Mouse (Mus musculus) hindbrain, embryonic 10.5 days (tissue): ENCODE measurements at regions not wholly inside any gene's neighbourhood (a gene's known extent, or its start where the extent isn't known, plus 50 kb on each side); places are given as distances from the start of the nearest gene placed in this dataset.
A peak's percentile ranks its signal among the peaks of the same experiment; 100 is the strongest.
"Not testable (repeated sequence)": the region's sequence is repeated elsewhere in the genome, so short reads cannot be mapped to it uniquely, and the experiment has no call there.

ENCODE experiments used
- DNase-seq: peaks from one replicate; pipeline ENCODE4 v3.0.0-alpha.2; 2017; ENCODE audit warnings: low spot score
- H3K27ac ChIP-seq: fragments of 300-500 bp; sonication (generic); 2 replicates; pipeline ENCODE4 v1.5.1; 2016; ENCODE audit warnings: mild to moderate bottlenecking, moderate library complexity
- H3K27me3 ChIP-seq: fragments of 300-500 bp; sonication (generic); 2 replicates; pipeline ENCODE4 v1.6.1; 2016; ENCODE audit warnings: mild to moderate bottlenecking; ENCODE audit not compliant: poor library complexity, insufficient read depth, severe bottlenecking
- H3K36me3 ChIP-seq: fragments of 300-500 bp; sonication (generic); 2 replicates; pipeline ENCODE4 v1.6.1; 2016; ENCODE audit warnings: mild to moderate bottlenecking, moderate library complexity
- H3K4me1 ChIP-seq: fragments of 300-500 bp; sonication (generic); replicated peaks from 2 replicates; pipeline ENCODE4 v1.6.1; 2016; ENCODE audit warnings: mild to moderate bottlenecking
- H3K4me3 ChIP-seq: fragments of 300-500 bp; sonication (generic); 2 replicates; pipeline ENCODE4 v1.5.1; 2016; ENCODE audit warnings: mild to moderate bottlenecking, moderate library complexity
- H3K9me3 ChIP-seq: fragments of 300-500 bp; sonication (generic); 2 replicates; pipeline ENCODE4 v1.6.1; 2016; ENCODE audit warnings: mild to moderate bottlenecking, moderate library complexity
- WGBS: fragments of 180-500 bp; shearing (Covaris S2); methylation state at CpG from one replicate; pipeline ENCODE4 v1.1.7; 2016; 5-methylcytosine and 5-hydroxymethylcytosine counted together

DNA sequence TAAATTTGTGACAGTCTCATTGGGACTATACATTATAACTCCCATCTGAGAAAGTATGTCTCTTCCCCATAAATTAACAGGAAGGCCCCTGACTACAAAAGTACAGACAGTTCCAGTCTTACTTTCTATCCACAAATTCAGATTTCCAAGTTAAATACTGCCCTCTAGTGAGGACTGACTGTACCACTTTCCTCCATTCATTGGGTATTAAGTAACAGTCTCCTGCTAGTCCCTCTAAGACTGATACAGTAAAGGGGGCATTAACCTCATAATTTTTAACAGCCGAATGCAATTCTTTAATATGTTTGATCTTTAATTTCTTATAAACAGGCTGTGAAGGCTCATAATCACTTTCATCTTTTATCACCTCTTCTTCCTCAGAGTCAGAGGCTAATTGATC lies 131.0 kb upstream of the Adcyap1 start:
- WGBS = 70% methylated on average over 1 of the region's 1 CpGs
- DNase-seq, H3K4me1 ChIP-seq, H3K4me3 ChIP-seq, H3K27ac ChIP-seq, H3K27me3 ChIP-seq, H3K36me3 ChIP-seq, H3K9me3 ChIP-seq: not testable (repeated sequence)

DNA sequence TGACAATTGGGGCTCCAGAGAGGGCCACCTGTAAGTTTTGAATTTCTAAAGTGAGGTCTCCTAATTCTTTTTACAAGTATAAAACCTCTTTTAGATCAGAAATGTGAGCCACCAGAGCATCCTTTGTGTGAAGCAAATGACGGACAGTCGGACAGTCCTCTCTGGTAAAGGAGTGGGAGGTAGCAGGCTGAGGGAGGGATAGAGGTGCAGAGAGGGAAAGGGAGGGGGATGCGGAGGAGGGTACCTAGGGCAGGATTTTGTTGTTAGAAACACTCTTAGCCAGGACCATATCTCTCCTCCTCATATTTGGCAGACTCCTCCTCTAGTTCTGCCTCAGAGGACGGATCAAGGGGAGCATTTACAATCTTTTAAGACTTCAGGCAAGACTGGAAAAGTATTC lies 130.3 kb upstream of the Adcyap1 start:
- Histone ChIP-seq H3K4me1 (no peaks in the 10 kb centered on the region), H3K9me3 (no peaks in the 10 kb centered on the region), H3K27ac (no peak overlapping the region), H3K36me3 (no peaks in the 10 kb centered on the region), H3K27me3 (no peaks in the 10 kb centered on the region), H3K4me3 (no peak overlapping the region)
- no peak for DNase-seq
- WGBS = 58% methylated on average over 4 of the region's 4 CpGs

DNA sequence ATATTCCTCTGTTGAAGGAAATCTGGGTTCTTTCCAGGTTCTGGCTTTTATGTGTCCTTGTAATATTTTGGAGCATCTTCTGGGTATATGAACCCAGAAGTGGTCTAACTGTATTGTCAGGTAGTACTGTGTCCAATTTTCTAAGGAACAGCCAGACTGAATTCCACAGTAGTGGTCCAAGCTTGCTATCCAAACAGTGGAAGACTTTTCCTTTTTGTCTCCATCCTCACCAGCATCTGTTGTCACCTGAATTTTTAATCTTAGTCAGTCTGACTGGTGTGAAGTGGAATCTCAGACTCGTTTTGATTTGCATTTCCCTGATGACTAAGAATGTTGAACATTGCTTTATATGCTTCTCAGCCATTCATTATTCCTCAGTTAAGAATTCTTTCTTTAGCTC lies 114.8 kb upstream of the Adcyap1 start:
- no peak for DNase-seq
- no peaks in the 10 kb centered on the region for H3K27me3 ChIP-seq
- H3K4me3 ChIP-seq = no peak overlapping the region
- H3K9me3 ChIP-seq = no peaks in the 10 kb centered on the region
- H3K4me1 ChIP-seq = no peaks in the 10 kb centered on the region
- H3K27ac ChIP-seq = no peak overlapping the region
- H3K36me3 ChIP-seq = no peaks in the 10 kb centered on the region
- 65% methylated on average over 1 of the region's 1 CpGs for WGBS

DNA sequence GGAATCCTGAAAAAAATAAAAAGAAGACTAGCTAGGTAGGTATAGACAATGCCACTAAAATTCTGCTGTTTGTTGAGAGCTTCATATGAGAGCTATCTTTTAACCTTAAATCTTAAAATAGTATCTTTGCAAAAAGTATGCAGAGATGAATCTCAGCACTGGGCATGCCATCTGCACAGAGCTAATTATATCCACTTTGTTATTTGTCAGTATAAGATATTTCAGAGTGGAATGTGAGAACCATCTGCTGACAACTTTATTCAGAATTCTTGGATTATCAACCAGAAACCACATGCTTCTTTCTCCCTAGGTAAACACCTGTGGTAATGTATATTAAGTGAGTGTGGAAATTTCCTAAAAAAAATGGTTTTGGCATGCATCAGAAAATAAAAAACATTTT lies 94.3 kb upstream of the Adcyap1 start:
- Histone ChIP-seq H3K27ac (no peak overlapping the region), H3K4me3 (no peak overlapping the region), H3K36me3 (no peaks in the 10 kb centered on the region), H3K4me1 (no peaks in the 10 kb centered on the region), H3K27me3 (no peaks in the 10 kb centered on the region), H3K9me3 (no peaks in the 10 kb centered on the region)
- no peak for DNase-seq

GRCm38 (mm10) chr17:93140003-93140402 lies 58.8 kb upstream of the Adcyap1 start:
- no peak for DNase-seq
- Histone ChIP-seq H3K4me3 (no peak overlapping the region), H3K27me3 (no peaks in the 10 kb centered on the region), H3K36me3 (no peaks in the 10 kb centered on the region), H3K4me1 (no peaks in the 10 kb centered on the region), H3K9me3 (no peaks in the 10 kb centered on the region), H3K27ac (no peak overlapping the region)
- WGBS = 72% methylated on average over 1 of the region's 1 CpGs

DNA sequence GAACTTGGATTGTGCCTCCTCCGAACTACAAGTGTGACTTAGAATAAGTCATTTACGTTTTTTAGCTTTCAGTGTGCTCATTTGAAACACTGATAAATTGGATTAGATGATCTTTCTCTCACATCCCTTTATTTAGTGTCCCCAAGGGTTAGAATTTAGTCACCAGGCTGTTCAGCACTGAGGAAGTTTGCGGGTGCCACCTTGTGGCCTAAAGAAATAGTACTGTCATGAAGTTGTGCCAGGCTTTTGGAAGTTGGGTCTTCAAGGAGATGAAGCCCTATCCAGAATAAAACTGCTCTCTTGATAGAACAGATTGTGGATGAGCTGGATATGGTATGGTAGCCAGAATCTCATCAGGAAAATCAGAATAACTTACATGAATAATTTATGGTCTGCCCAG lies 57.7 kb upstream of the Adcyap1 start:
- Histone ChIP-seq H3K4me3 (no peak overlapping the region), H3K4me1 (no peaks in the 10 kb centered on the region), H3K27ac (no peak overlapping the region), H3K27me3 (no peaks in the 10 kb centered on the region), H3K36me3 (no peaks in the 10 kb centered on the region), H3K9me3 (no peaks in the 10 kb centered on the region)
- 27% methylated on average over 3 of the region's 3 CpGs for WGBS
- peak; percentile 35 for DNase-seq
